Mouse (Mus musculus) megakaryocyte, embryonic 14.5 days (primary cell): Measurements from ENCODE around the gene Snhg11.

Experiments used
- FLI1 ChIP-seq: IDR thresholded peaks from 2 replicates; pipeline ENCODE4 v1.6.1; 2012; ENCODE audit warnings: low read length, inconsistent platforms, mixed read lengths
- GATA1 ChIP-seq: IDR thresholded peaks from 3 replicates; pipeline ENCODE4 v1.6.1; 2012; ENCODE audit warnings: mixed read lengths, low read length, inconsistent platforms, borderline replicate concordance

DNA sequence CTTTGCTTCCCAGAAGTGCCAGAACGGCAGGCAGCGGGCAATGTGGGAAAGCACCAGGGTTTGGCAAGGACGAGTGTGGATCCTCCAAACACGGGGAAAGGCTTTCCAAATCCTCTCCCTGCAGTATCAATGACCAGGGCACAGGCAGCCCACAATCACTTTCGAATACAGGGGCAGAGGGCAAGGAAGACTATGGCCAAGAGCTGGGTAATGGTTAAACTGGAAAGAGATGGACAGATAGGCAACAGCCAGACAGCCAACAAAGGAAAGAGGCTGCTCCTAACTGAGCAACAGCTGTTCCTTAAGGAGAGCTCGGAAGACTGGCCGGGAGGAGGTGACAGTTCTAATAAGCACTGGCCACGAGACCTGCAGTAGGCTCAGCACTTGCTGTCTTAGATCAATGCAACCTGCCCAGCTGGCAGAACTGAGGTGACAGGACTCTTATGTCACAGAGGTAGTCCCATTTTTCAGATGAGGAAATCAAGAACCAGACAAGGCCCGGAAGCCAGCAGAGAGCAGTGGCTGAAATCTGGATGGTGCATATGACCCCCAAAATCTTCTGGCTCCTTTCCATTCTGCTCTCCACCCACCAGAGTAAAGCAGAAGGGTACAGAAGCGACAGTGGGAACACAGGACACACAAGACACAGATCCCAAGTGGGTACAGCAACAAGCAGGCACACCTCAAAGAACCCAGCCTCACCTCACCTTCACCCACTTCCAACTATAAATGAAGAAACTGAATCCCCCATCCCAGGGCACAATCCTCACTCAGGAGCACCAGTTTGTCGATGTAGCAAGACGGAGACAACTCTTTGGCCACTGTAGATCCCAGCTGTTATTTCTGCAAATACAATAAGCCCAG, 15.4 kb upstream of the Snhg11 start:
- TF ChIP-seq FLI1, result no peak
- TF ChIP-seq GATA1, result no peak
